Mouse (Mus musculus) erythroid progenitor cell, adult 5-6 weeks (primary cell): ENCODE data around the gene Gm7356. TPM values are rescaled to one million over a fixed set of nuclear protein-coding genes. Genes with fewer than 3 reads are reported as not detected.
"Not testable (repeated sequence)": the region's sequence is repeated elsewhere in the genome, so short reads cannot be mapped to it uniquely, and the experiment has no call there.

ENCODE experiments used
- ATAC-seq: replicated peaks from 2 replicates; pipeline ENCODE4 v1.8.0; 2016; ENCODE audit warnings: moderate number of reproducible peaks, mild to moderate bottlenecking, moderate TSS enrichment, inconsistent platforms; ENCODE audit not compliant: poor library complexity, low FRiP score, severe bottlenecking
- total RNA-seq, 2 experiments: library from RNA; stranded (forward) in 1 of 2; stranded (reverse) in 1 of 2; fragments of 150-400 nt in 1 of 2; fragments of 186-747, 209-891 nt in 1 of 2; gene quantifications; 2 replicates each; pipeline versions ENCODE4 v1.2.3 to v1.2.4; 2015 to 2017; ENCODE audit warnings: low replicate concordance in 2 of 2

The Gm7356 gene
- total RNA-seq (2015; ENCODE audit: low replicate concordance) (not detected in 2 replicates), total RNA-seq (2017; ENCODE audit: low replicate concordance) (not detected in 2 replicates)

DNA sequence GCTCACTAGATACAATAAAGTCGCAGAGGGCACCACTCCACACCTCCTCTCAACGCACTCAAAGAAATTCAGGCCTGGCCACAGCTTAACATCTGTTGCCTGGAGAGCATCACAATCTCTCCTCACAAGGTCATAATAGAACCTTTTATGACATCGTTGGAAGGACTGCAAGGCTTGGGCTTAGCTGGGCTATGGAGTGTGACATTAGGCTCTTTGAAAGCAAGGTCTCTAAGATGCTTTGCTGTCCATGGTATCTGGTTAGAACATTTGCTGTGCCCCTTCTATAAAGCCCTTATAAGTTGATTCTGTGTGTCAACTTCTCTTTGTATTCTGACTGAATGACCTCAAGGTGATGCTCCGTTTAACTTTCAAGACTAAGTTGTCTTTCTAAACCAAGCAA, at the start of gene Gm7356:
TSS of gene Gm7356 (minus strand) at position 101 of the 400 bp plus-strand sequence.
- not testable (repeated sequence) for ATAC-seq

DNA sequence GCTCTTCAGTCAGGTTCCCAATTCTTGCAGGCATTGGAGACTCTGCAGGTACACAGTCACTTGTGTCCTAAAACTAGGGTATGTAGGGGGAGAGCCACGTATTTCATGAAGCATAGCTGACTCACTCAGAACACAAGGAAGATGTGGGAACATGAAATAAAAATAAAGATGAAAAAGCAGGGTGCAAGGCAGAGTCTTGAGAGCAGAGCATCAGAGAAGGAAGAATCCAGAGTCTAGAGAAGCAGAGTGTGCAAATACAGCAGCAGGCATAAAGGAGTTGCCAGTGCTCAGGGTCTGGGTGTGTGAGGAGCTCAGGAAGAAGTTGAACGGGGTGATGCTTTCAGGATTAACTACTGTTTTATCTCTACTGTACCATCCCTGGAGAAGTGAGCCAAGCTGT, 38.4 kb upstream of the Gm7356 start:
- ATAC-seq: not testable (repeated sequence)

DNA sequence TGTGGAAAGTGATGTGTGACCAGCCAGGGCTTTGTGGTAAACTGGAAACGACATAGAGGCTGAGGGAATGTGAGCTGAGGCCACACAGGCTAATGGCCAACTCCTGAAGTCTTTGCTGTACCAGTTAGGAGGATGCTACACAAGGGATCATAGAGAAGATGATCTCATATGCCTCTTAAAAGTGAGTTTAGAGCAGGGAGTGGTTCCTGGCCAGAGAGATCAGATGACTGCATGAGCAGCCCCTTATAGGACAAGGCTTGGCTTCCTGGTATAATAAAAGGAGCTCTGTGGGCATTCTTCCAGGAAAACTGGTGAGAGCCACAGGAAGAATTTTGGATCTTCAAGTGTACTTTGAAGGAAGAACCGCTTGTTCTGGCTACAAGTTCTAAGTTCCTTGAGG, 33.5 kb upstream of the Gm7356 start:
- not testable (repeated sequence) for ATAC-seq

DNA sequence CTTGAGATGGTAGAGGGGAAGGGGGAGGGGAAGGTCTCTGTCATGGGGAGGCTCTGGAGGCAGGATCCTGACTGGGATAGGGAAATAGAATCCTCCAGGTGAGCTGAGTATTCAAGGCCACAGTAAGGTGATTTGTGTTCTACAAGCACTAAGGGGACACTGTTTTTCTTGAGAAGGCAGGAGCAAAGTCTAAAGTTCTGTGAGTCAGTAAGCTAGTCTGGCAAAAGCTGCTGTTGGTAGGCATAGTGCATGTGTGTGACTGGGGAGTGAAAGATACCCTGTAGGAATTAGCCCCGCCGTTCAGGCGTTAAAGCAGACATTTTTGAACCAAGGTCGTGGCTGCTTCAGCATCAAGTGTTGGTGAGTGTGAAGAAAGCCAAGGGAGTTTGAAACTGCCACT, 32.6 kb upstream of the Gm7356 start:
- not testable (repeated sequence) for ATAC-seq

DNA sequence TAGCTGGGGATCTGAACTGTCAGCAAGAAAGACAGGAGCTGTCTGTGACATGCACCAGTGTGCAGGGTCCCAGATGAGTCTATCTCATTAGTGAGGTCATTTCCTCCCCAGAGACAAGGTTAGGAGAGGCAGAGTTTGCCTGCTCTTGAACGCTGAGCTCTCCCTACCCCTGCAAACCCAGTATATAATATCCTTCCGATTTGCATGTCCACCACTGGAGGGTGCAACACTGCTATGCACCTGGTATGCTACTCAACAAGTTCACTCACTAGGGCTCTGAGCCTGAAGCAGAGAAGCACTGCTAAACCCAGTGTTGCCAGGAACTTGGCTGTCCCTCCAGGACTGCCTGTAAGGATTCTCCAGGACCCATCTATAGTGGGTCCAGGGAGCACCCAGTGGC, 10.1 kb downstream of the Gm7356 start:
- not testable (repeated sequence) for ATAC-seq

DNA sequence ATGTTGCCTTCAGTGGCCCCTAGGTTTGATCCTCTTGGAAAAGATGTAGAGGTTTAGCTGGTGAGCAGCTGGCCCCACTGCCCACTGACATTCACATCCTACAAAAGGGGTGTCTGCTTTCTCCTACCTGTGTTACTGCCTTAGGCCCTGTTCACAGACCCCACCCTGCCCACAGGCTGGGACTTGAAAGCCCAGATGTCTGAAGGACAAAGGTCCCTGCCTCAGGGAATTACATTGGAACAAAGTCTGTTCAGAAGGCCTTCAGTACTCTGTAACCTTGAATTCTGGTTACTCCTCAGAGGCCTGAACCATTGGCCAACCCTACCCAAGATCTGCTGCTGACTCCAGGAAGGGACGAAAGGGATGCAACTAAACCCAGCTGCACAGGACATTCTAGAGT, 15.8 kb downstream of the Gm7356 start:
- ATAC-seq: no peak

DNA sequence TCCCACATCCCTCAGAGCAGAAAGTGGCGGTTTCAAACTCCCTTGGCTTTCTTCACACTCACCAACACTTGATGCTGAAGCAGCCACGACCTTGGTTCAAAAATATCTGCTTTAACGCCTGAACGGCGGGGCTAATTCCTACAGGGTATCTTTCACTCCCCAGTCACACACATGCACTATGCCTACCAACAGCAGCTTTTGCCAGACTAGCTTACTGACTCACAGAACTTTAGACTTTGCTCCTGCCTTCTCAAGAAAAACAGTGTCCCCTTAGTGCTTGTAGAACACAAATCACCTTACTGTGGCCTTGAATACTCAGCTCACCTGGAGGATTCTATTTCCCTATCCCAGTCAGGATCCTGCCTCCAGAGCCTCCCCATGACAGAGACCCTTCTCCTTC, 32.7 kb downstream of the Gm7356 start:
- ATAC-seq: not testable (repeated sequence)

DNA sequence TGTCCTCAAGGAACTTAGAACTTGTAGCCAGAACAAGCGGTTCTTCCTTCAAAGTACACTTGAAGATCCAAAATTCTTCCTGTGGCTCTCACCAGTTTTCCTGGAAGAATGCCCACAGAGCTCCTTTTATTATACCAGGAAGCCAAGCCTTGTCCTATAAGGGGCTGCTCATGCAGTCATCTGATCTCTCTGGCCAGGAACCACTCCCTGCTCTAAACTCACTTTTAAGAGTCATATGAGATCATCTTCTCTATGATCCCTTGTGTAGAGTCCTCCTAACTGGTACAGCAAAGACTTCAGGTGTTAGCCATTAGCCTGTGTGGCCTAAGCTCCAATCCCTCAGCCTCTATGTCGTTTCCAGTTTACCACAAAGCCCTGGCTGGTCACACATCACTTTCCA, 33.6 kb downstream of the Gm7356 start:
- ATAC-seq: not testable (repeated sequence)

DNA sequence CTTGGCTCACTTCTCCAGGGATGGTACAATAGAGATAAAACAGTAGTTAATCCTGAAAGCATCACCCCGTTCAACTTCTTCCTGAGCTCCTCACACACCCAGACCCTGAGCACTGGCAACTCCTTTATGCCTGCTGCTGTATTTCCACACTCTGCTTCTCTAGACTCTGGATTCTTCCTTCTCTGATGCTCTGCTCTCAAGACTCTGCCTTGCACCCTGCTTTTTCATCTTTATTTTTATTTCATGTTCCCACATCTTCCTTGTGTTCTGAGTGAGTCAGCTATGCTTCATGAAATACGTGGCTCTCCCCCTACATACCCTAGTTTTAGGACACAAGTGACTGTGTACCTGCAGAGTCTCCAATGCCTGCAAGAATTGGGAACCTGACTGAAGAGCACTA, 38.5 kb downstream of the Gm7356 start:
- not testable (repeated sequence) for ATAC-seq

DNA sequence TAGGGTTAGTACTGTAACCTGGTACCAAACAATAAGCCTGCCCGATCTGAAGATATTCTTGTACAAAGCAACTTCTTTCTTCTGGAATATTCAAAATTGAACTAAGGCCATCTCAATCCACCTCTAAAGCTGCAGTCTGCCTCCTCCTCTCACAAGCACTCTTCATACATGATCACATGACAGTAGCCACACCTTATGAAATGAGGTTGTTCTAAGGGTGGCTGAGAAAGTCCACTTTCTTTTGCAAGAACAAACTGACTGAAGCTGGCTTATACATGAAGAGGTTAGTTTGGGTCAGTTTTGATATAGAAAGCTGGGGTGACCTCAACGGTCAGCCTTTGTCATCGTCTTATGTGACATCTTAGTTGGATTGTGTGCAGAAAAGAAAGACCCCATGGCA, 41.3 kb downstream of the Gm7356 start:
- not testable (repeated sequence) for ATAC-seq

DNA sequence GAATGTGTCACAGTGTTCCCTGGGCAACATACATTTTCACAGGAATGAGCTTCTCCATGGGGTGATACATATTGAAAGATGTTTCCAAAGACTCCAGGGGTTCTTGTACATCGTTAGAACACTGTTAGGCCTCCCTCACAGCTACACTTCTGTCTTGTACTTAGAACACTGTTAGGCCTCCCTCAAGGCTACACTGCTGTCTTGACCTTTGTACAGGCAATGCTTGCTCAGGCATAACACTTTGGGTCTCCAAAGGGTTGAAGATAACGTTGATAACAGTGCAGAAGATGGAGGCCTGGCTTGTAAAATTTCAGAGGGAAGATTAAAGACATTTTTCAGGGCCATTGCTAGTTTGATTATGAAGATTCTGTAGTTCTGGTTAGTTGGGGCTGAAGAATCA, 45.4 kb downstream of the Gm7356 start:
- not testable (repeated sequence) for ATAC-seq

DNA sequence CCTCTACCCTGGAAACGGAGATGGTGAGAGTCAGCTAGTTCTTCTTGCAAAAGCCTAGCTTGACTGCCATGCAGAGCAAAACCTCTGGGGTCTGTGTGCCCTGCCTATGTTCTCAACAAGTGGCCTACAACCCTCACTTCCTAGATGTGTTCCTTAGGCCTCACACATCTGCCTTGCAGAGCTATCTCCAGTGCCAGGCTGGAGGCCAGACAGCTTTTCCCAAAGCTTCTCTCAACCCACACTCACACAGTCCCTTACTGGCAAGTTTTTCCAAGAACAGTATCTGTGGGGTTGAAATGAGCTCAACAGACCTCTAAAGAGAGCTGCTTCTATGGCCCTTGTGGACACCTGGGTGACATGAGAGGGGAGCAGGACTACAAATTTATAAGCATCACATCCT, 51.9 kb downstream of the Gm7356 start:
- not testable (repeated sequence) for ATAC-seq

Other genes with a start within 250 kb of the Gm7356 start
- 3.6 TPM in 1 of 2 replicates, not detected in the other for gene Afdn, start 243.2 kb downstream of the Gm7356 start, total RNA-seq (2015; ENCODE audit: low replicate concordance)
- gene Afdn, start 243.2 kb downstream of the Gm7356 start, total RNA-seq (2017; ENCODE audit: low replicate concordance): 1.9 and 8.9 TPM in 2 replicates
- not detected in 2 replicates for gene Tcte2, start 241.9 kb downstream of the Gm7356 start, total RNA-seq (2015; ENCODE audit: low replicate concordance)
- not detected in 2 replicates for gene Tcte2, start 241.9 kb downstream of the Gm7356 start, total RNA-seq (2017; ENCODE audit: low replicate concordance)
- not detected in 2 replicates for gene Gm7168, start 55.3 kb downstream of the Gm7356 start, total RNA-seq (2015; ENCODE audit: low replicate concordance)
- gene Gm7168, start 55.3 kb downstream of the Gm7356 start, total RNA-seq (2017; ENCODE audit: low replicate concordance): not detected in 2 replicates
- gene Gm7358, start 55.8 kb upstream of the Gm7356 start, total RNA-seq (2015; ENCODE audit: low replicate concordance): not detected in 2 replicates
- gene Gm7358, start 55.8 kb upstream of the Gm7356 start, total RNA-seq (2017; ENCODE audit: low replicate concordance): not detected in 2 replicates
- not detected in 2 replicates for gene Dact2, start 200.6 kb upstream of the Gm7356 start, total RNA-seq (2015; ENCODE audit: low replicate concordance)
- gene Dact2, start 200.6 kb upstream of the Gm7356 start, total RNA-seq (2017; ENCODE audit: low replicate concordance): not detected in 2 replicates